8 mouse cellular contexts compared by ENCODE assay signal in the genomic region with DNA sequence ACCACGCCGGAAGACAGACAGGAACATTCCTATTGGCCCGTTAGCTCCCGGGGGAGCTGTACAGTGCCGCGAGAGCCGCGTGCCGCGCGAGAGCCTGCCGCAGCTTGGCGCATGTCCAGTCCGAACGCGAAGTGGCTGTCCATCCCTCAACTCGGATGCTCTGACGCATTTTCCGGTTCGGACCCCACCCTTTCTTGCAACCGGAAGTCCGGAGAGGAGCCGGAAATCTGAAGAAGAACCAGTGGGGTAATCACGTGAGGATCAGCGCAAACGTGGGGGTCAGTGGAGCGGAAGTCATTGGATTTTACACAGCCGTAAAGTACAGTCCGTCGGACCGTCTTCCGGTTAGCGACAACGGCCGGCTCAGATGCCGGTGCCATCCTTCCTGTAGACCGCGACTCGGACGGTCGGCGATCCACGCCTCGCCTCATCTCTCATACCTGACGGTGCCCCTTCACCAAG. TPM values are rescaled to one million over a fixed set of nuclear protein-coding genes. Genes with fewer than 3 reads are reported as not detected.
DNase-seq lines count a peak whose midpoint lies in the region; ATAC-seq and TF ChIP-seq lines count a peak whose summit lies in the region.

A gene (plus strand): TSS at position 230 of the 462 bp plus-strand sequence.

- H3K27me3 ChIP-seq in forebrain, embryonic 13.5 days = no peaks in the 10 kb centered on the region
- H3K27me3 ChIP-seq in heart, postnatal 0 days (ENCODE audit: control insufficient read depth, insufficient read depth, low read length) = no peaks in the 10 kb centered on the region
- H3K27me3 ChIP-seq in liver, embryonic 16.5 days (ENCODE audit: control insufficient read depth, insufficient read depth, low read depth, low read length) = no peaks in the 10 kb centered on the region

- DNase-seq in ES-E14 (ENCODE audit: low read depth, low spot score) = peak; percentile 80
- peak; percentile 84 for DNase-seq in c-Kit-positive CD71-positive TER-119-positive erythroid progenitor cells, embryonic 14.5 days (ENCODE audit: low spot score)
- DNase-seq in heart, postnatal 0 days (ENCODE audit: low spot score) = peak; percentile 92
- peak; percentile 94 for DNase-seq in layer of hippocampus, adult 11-12 months (ENCODE audit: low spot score)
- peak; percentile 71 for DNase-seq in ovary, postnatal 10 days (ENCODE audit: low spot score)
- DNase-seq in urinary bladder, postnatal 36 days (ENCODE audit: low spot score in 2 of 2) = peak; percentile 80 to 94

- TF ChIP-seq CTCF in heart, postnatal 0 days (IDR thresholded peaks at IDR 0.05; ENCODE audit: low read depth) = no peak

- 56% methylated on average over 45 of the region's 45 CpGs for WGBS in forebrain, embryonic 13.5 days
- 41% methylated on average over 45 of the region's 45 CpGs for WGBS in heart, postnatal 0 days
- 39% methylated on average over 45 of the region's 45 CpGs for WGBS in liver, embryonic 16.5 days (ENCODE audit: insufficient replicate concordance)

- peak; percentile 90 for TF ChIP-seq EP300 in heart, postnatal 0 days (IDR thresholded peaks at IDR 0.05; ENCODE audit: low read depth)

- H3K4me3 ChIP-seq in ES-E14 (ENCODE audit: insufficient read depth in 1 of 2, low read depth in 1 of 2, low read length in 2 of 2, poor library complexity in 1 of 2, severe bottlenecking in 1 of 2) = peak within 1 kb of the TSS; percentile 77 to 78
- peak within 1 kb of the TSS; percentile 45 for H3K4me3 ChIP-seq in forebrain, embryonic 13.5 days
- peak within 1 kb of the TSS; percentile 49 for H3K4me3 ChIP-seq in heart, postnatal 0 days (ENCODE audit: low read depth, low read length)
- peak within 1 kb of the TSS; percentile 70 for H3K4me3 ChIP-seq in liver, embryonic 16.5 days (ENCODE audit: low read depth, low read length)

- peaks cover 0 to 3% of the 10 kb centered on the region in 2 experiments; a peak in 1 of 4 replicates for H3K4me1 ChIP-seq in ES-E14 (ENCODE audit: control insufficient read depth in 2 of 2, insufficient read depth in 2 of 2, low read length in 2 of 2, poor library complexity in 1 of 2)
- peaks cover 7% of the 10 kb centered on the region for H3K4me1 ChIP-seq in forebrain, embryonic 13.5 days
- no peaks in the 10 kb centered on the region for H3K4me1 ChIP-seq in heart, postnatal 0 days (ENCODE audit: control insufficient read depth, insufficient read depth)
- H3K4me1 ChIP-seq in liver, embryonic 16.5 days (ENCODE audit: control insufficient read depth, low read depth, low read length) = peaks cover 3% of the 10 kb centered on the region; the same call in 1 of the 2 replicates

- no peaks in the 10 kb centered on the region for H3K9me3 ChIP-seq in ES-E14 (ENCODE audit: control insufficient read depth, insufficient read depth, low read depth, low read length)
- no peaks in the 10 kb centered on the region; the same call in 1 of the 2 replicates for H3K9me3 ChIP-seq in forebrain, embryonic 13.5 days (replicated peaks)
- no peaks in the 10 kb centered on the region for H3K9me3 ChIP-seq in heart, postnatal 0 days (replicated peaks; ENCODE audit: control insufficient read depth, low read length)
- no peaks in the 10 kb centered on the region for H3K9me3 ChIP-seq in liver, embryonic 16.5 days (replicated peaks; ENCODE audit: control insufficient read depth, low read length)

- ATAC-seq in forebrain, embryonic 13.5 days = peak; percentile 97
- peak; percentile 96 for ATAC-seq in heart, postnatal 0 days (ENCODE audit: insufficient read depth, low read depth)
- ATAC-seq in liver, embryonic 16.5 days (ENCODE audit: low read depth) = peak; percentile 98

- H3K36me3 ChIP-seq in ES-E14 (ENCODE audit: control insufficient read depth, insufficient read depth, low read length, poor library complexity, severe bottlenecking) = peaks cover 57% of the 10 kb centered on the region
- H3K36me3 ChIP-seq in forebrain, embryonic 13.5 days (ENCODE audit: poor library complexity, severe bottlenecking) = peaks cover 96% of the 10 kb centered on the region
- peaks cover 81% of the 10 kb centered on the region for H3K36me3 ChIP-seq in heart, postnatal 0 days (replicated peaks; ENCODE audit: control insufficient read depth, insufficient read depth, low read length)
- H3K36me3 ChIP-seq in liver, embryonic 16.5 days (ENCODE audit: control insufficient read depth, insufficient read depth) = peaks cover 52% of the 10 kb centered on the region

- in situ Hi-C loops in ES-E14 (cut with MboI; ENCODE audit: low sequenced_read_pairs in 2 of 2, unreplicated experiment in 2 of 2) = loop anchor here (5.0 to 10.0 kb wide), 2 partner anchors 145 to 148 kb away; a partner anchor contains a TSS

- H3K4me2 ChIP-seq in forebrain, embryonic 13.5 days = peak within 1 kb of the TSS; percentile 69
- peak within 1 kb of the TSS; percentile 63 for H3K4me2 ChIP-seq in heart, postnatal 0 days (ENCODE audit: low read depth, low read length)
- peak within 1 kb of the TSS; percentile 65 for H3K4me2 ChIP-seq in liver, embryonic 16.5 days (ENCODE audit: low read depth, low read length)

- no peak within 1 kb of the TSS; the same call in 1 of the 2 replicates for H3K27ac ChIP-seq in ES-E14 (ENCODE audit: insufficient read depth, low read depth, low read length, poor library complexity, severe bottlenecking)
- peak within 1 kb of the TSS; percentile 59 for H3K27ac ChIP-seq in forebrain, embryonic 13.5 days
- peak within 1 kb of the TSS; percentile 56 for H3K27ac ChIP-seq in heart, postnatal 0 days (ENCODE audit: low read depth)
- H3K27ac ChIP-seq in liver, embryonic 16.5 days (ENCODE audit: low read length) = peak within 1 kb of the TSS; percentile 51

- peak within 1 kb of the TSS; percentile 79 for H3K9ac ChIP-seq in ES-E14 (ENCODE audit: insufficient read depth, low read depth, low read length, poor library complexity, severe bottlenecking)
- peak within 1 kb of the TSS; percentile 64 for H3K9ac ChIP-seq in forebrain, embryonic 13.5 days
- H3K9ac ChIP-seq in heart, postnatal 0 days (replicated peaks; ENCODE audit: low read depth, low read length) = peak within 1 kb of the TSS; percentile 42
- peak within 1 kb of the TSS; percentile 53 for H3K9ac ChIP-seq in liver, embryonic 16.5 days (ENCODE audit: low read depth, low read length)

TF ChIP-seq in ES-E14, 5 proteins besides CTCF, POLR2A, EP300 and RAD21:
- TF ChIP-seq CHD2 (IDR thresholded peaks at IDR 0.05; ENCODE audit: low read depth, low read length) (peak; percentile 96), MAFK (IDR thresholded peaks at IDR 0.05; ENCODE audit: insufficient read depth, low read depth, low read length) (no peak), HCFC1 (IDR thresholded peaks at IDR 0.05; ENCODE audit: borderline replicate concordance, insufficient read depth, low read length) (peak; percentile 65; the same call in 1 of the 2 replicates), ZC3H11A (IDR thresholded peaks at IDR 0.05; ENCODE audit: borderline replicate concordance, low read depth, low read length) (no peak), ZNF384 (IDR thresholded peaks at IDR 0.05; ENCODE audit: low read depth, low read length) (no peak)

RNA-seq across cellular contexts. Expression of the gene that starts here (rescaled TPM):
- total RNA-seq in ES-E14 (2012; rRNA removed) = 39.3 and 87.4 TPM in 2 replicates
- 40.0 and 42.2 TPM in 2 replicates for polyA plus RNA-seq in forebrain, embryonic 13.5 days (2015; fragmentation: Nextera tagmentation; extraction: Ambion mirVana)
- 6.5 and 11.7 TPM in 2 replicates for total RNA-seq in heart, postnatal 0 days (2014; rRNA removed; ENCODE audit: low replicate concordance)
- polyA plus RNA-seq in heart, postnatal 0 days (2015; fragmentation: Nextera tagmentation; extraction: Ambion mirVana) = 30.9 and 31.6 TPM in 2 replicates
- polyA plus RNA-seq in liver, embryonic 16.5 days (2015; fragmentation: Nextera tagmentation; extraction: Ambion mirVana) = 10.2 and 11.1 TPM in 2 replicates
